Comparison of ENCODE assay signal across 8 mouse cellular contexts in the genomic region with DNA sequence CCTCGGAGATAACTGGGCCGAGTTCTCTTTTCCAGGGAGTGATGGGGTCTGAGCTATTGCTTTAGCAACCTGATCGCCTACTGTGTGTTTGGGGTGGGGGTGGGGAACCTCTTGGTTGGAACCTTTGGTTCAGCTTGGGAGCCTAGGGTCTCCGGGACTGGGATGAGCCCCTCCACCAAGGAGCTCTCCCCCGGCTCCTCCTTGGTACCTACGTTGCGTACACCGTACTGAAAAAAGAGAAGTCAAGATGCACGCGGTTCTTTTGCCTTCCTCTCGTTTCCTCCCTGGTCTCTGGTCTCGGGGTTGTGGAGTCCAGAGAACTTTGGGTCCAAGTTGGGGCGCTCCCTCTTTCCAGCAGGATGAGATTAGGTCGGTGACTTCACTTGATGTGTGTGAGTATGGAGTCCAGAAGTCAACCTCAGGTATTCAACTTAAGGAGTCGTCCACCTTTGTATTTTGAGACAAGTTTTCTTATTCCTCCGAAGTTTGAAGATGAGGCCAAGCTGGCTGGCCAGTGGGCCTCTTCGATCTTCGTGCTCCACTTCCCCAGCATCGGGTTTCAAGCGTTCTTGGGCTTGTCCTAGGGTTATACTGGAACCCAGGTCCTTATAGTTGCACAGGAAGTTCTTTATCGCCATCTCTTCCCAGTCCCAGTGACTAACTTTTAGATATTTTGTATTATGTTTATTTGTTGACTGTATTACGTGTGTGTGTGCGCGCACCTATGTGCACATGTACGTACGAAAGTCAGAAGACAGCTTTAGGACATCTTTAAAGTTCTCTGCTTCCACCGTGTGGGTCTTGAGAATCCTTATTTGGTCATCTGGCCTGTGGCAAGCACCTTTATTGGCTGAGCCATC. TPM values are rescaled to one million over a fixed set of nuclear protein-coding genes. Genes with fewer than 3 reads are reported as not detected.
A peak's percentile ranks its signal among the peaks of the same experiment; 100 is the strongest.
DNase-seq lines count a peak whose midpoint lies in the region; ATAC-seq and TF ChIP-seq lines count a peak whose summit lies in the region.

No protein-coding gene starts in this region.

- H3K9me3 ChIP-seq in hindbrain, embryonic 11.5 days (ENCODE audit: control insufficient read depth, low read length): no peaks in the 10 kb centered on the region
- H3K9me3 ChIP-seq in stomach, postnatal 0 days (ENCODE audit: control insufficient read depth, low read length): no peaks in the 10 kb centered on the region

- no peak for TF ChIP-seq POLR2A in lung, adult 2 months (IDR thresholded peaks at IDR 0.05; ENCODE audit: borderline replicate concordance, extremely low read depth, low read depth, low read length)

- H3K79me2 ChIP-seq in macrophage (ENCODE audit: inconsistent target): peaks cover 26% of the 10 kb centered on the region; the same call in 1 of the 2 replicates

- H3K9ac ChIP-seq in hindbrain, embryonic 11.5 days (ENCODE audit: low read depth, low read length): peak overlapping the region; percentile 90
- H3K9ac ChIP-seq in stomach, postnatal 0 days (ENCODE audit: low read length): peak overlapping the region; percentile 82

- peak overlapping the region; percentile 81; the same call in 1 of the 2 replicates for H3K27ac ChIP-seq in hindbrain, embryonic 11.5 days (ENCODE audit: low read depth, low read length)
- no peak overlapping the region for H3K27ac ChIP-seq in macrophage
- H3K27ac ChIP-seq in stomach, postnatal 0 days (replicated peaks): peak overlapping the region; percentile 67; the same call in 1 of the 2 replicates

- TF ChIP-seq CTCF in lung, adult 2 months (IDR thresholded peaks at IDR 0.05; ENCODE audit: insufficient read depth, low read length): no peak
- TF ChIP-seq CTCF in stomach, postnatal 0 days (IDR thresholded peaks at IDR 0.05; ENCODE audit: low read depth): no peak

- H3K4me1 ChIP-seq in lung, adult 2 months (ENCODE audit: control insufficient read depth, insufficient read depth, low read length): no peaks in the 10 kb centered on the region
- peaks cover 4% of the 10 kb centered on the region; the same call in 1 of the 2 replicates for H3K4me1 ChIP-seq in hindbrain, embryonic 11.5 days (replicated peaks; ENCODE audit: control insufficient read depth, insufficient read depth, low read length)
- peaks cover 4% of the 10 kb centered on the region; the same call in 1 of the 2 replicates for H3K4me1 ChIP-seq in stomach, postnatal 0 days (replicated peaks; ENCODE audit: control insufficient read depth, insufficient read depth)

- peak; percentile 38 for ATAC-seq in hindbrain, embryonic 11.5 days (ENCODE audit: low FRiP score)
- ATAC-seq in stomach, postnatal 0 days (ENCODE audit: low FRiP score, low TSS enrichment): no peak

- peak overlapping the region; percentile 94 for H3K4me3 ChIP-seq in lung, adult 2 months (replicated peaks; ENCODE audit: extremely low read depth, low read depth, low read length)
- peak overlapping the region; percentile 88 for H3K4me3 ChIP-seq in hindbrain, embryonic 11.5 days (ENCODE audit: low read depth, low read length)
- peak overlapping the region; percentile 34 for H3K4me3 ChIP-seq in macrophage (ENCODE audit: inconsistent target)
- peak overlapping the region; percentile 93 for H3K4me3 ChIP-seq in stomach, postnatal 0 days (ENCODE audit: low read depth, low read length)

- no peak for TF ChIP-seq EP300 in stomach, postnatal 0 days (optimal IDR thresholded peaks at IDR 0.05)

- H3K4me2 ChIP-seq in hindbrain, embryonic 11.5 days (replicated peaks; ENCODE audit: low read depth, low read length): peak overlapping the region; percentile 78
- H3K4me2 ChIP-seq in stomach, postnatal 0 days (replicated peaks; ENCODE audit: low read depth): peak overlapping the region; percentile 89

- 30% methylated on average over 27 of the region's 27 CpGs for WGBS in lung, adult 2 months
- WGBS in hindbrain, embryonic 11.5 days: 22% methylated on average over 27 of the region's 27 CpGs
- 31% methylated on average over 27 of the region's 27 CpGs for WGBS in macrophage (ENCODE audit: missing documents)
- 23% methylated on average over 27 of the region's 27 CpGs for WGBS in stomach, postnatal 0 days

- no peaks in the 10 kb centered on the region for H3K36me3 ChIP-seq in hindbrain, embryonic 11.5 days (ENCODE audit: control insufficient read depth, insufficient read depth, low read length)
- no peaks in the 10 kb centered on the region for H3K36me3 ChIP-seq in macrophage (ENCODE audit: inconsistent target)
- H3K36me3 ChIP-seq in stomach, postnatal 0 days (ENCODE audit: control insufficient read depth, insufficient read depth, low read length): no peaks in the 10 kb centered on the region

- DNase-seq in lung, adult 2 months: no peak
- DNase-seq in lung, postnatal 14 days: no peak
- peak; percentile 53 for DNase-seq in embryo, embryonic 10.5 days (ENCODE audit: low spot score)
- no peak for DNase-seq in hindbrain, embryonic 11.5 days (ENCODE audit: low spot score)
- DNase-seq in stomach, postnatal 0 days (ENCODE audit: low spot score): no peak
- no peak for DNase-seq in urinary bladder, postnatal 10 days (ENCODE audit: low spot score)
- DNase-seq in frontal cortex, postnatal 14 days (ENCODE audit: low spot score in 2 of 2): no peak

- H3K27me3 ChIP-seq in hindbrain, embryonic 11.5 days (ENCODE audit: control insufficient read depth, insufficient read depth, low read length): no peaks in the 10 kb centered on the region
- no peaks in the 10 kb centered on the region for H3K27me3 ChIP-seq in stomach, postnatal 0 days (ENCODE audit: control insufficient read depth, insufficient read depth, low read length)

RNA-seq across cellular contexts. Expression of a gene that starts 1.0 kb away (rescaled TPM):
- 5.0 and 8.2 TPM in 2 replicates for polyA plus RNA-seq in lung, adult 2 months (2012; rRNA removed)
- 30.1 and 30.8 TPM in 2 replicates for polyA plus RNA-seq in hindbrain, embryonic 11.5 days (2014; fragmentation: Nextera tagmentation; extraction: Ambion mirVana)
- total RNA-seq in macrophage (2018; cell fraction: chromatin; rRNA removed): 1 to 10 TPM in 13 of 26 experiments, under 1 TPM in 12, not detected in 1; 0.17 to 5.0 (median 1.0) TPM
- total RNA-seq in macrophage (2018; cell fraction: cytosol; rRNA removed): 1 to 10 TPM; 1.5 to 8.9 (median 3.8) TPM
- 1 to 10 TPM; 1.1 to 8.5 (median 2.7) TPM for total RNA-seq in macrophage (2018; cell fraction: nucleus; rRNA removed)
- 3.6 to 7.6 TPM (median 5.6 TPM) in 3 replicates for polyA plus RNA-seq in macrophage (2018)
- polyA plus RNA-seq in stomach, postnatal 0 days (2015; fragmentation: Nextera tagmentation; extraction: Ambion mirVana): 25.3 and 27.9 TPM in 2 replicates

RNA-seq across cellular contexts. Expression of a gene that starts 8.4 kb away (rescaled TPM):
- 11.1 and 13.4 TPM in 2 replicates for polyA plus RNA-seq in lung, adult 2 months (2012; rRNA removed)
- polyA plus RNA-seq in hindbrain, embryonic 11.5 days (2014; fragmentation: Nextera tagmentation; extraction: Ambion mirVana): 10.4 and 12.5 TPM in 2 replicates
- 10 to 100 TPM in 21 of 26 experiments, 1 to 10 TPM in 5; 4.6 to 34.3 (median 17.3) TPM for total RNA-seq in macrophage (2018; cell fraction: chromatin; rRNA removed)
- 10 to 100 TPM in 6 of 26 experiments, 1 to 10 TPM in 20; 5.1 to 12.6 (median 8.3) TPM for total RNA-seq in macrophage (2018; cell fraction: cytosol; rRNA removed)
- 10 to 100 TPM in 10 of 26 experiments, 1 to 10 TPM in 16; 5.9 to 22.3 (median 9.2) TPM for total RNA-seq in macrophage (2018; cell fraction: nucleus; rRNA removed)
- 6.9 to 16.2 TPM (median 11.8 TPM) in 3 replicates for polyA plus RNA-seq in macrophage (2018)
- 3.3 and 4.5 TPM in 2 replicates for polyA plus RNA-seq in stomach, postnatal 0 days (2015; fragmentation: Nextera tagmentation; extraction: Ambion mirVana)

RNA-seq across cellular contexts. Expression of a gene that starts 33.2 kb away (rescaled TPM):
- 53.0 and 58.6 TPM in 2 replicates for polyA plus RNA-seq in lung, adult 2 months (2012; rRNA removed)
- 48.6 and 50.1 TPM in 2 replicates for polyA plus RNA-seq in hindbrain, embryonic 11.5 days (2014; fragmentation: Nextera tagmentation; extraction: Ambion mirVana)
- 10 to 100 TPM in 25 of 26 experiments, 1 to 10 TPM in 1; 9.6 to 72.3 (median 28.4) TPM for total RNA-seq in macrophage (2018; cell fraction: chromatin; rRNA removed)
- 10 to 100 TPM in 25 of 26 experiments, 1 to 10 TPM in 1; 8.9 to 31.4 (median 16.8) TPM for total RNA-seq in macrophage (2018; cell fraction: cytosol; rRNA removed)
- 10 to 100 TPM; 11.1 to 59.6 (median 21.3) TPM for total RNA-seq in macrophage (2018; cell fraction: nucleus; rRNA removed)
- polyA plus RNA-seq in macrophage (2018): 6.2 to 25.3 TPM (median 20.2 TPM) in 3 replicates
- 39.7 and 41.4 TPM in 2 replicates for polyA plus RNA-seq in stomach, postnatal 0 days (2015; fragmentation: Nextera tagmentation; extraction: Ambion mirVana)

RNA-seq across cellular contexts. Expression of a gene that starts 52.4 kb away (rescaled TPM):
- polyA plus RNA-seq in lung, adult 2 months (2012; rRNA removed): 705 and 874 TPM in 2 replicates
- 1,074 and 1,099 TPM in 2 replicates for polyA plus RNA-seq in hindbrain, embryonic 11.5 days (2014; fragmentation: Nextera tagmentation; extraction: Ambion mirVana)
- total RNA-seq in macrophage (2018; cell fraction: chromatin; rRNA removed): 100 to 1,000 TPM in 23 of 26 experiments, 10 to 100 TPM in 3; 63.9 to 507 (median 213) TPM
- total RNA-seq in macrophage (2018; cell fraction: cytosol; rRNA removed): 1,000 to 10,000 TPM in 21 of 26 experiments, 100 to 1,000 TPM in 5; 601 to 2,041 (median 1,305) TPM
- 100 to 1,000 TPM; 220 to 953 (median 671) TPM for total RNA-seq in macrophage (2018; cell fraction: nucleus; rRNA removed)
- 431 to 1,072 TPM (median 940 TPM) in 3 replicates for polyA plus RNA-seq in macrophage (2018)
- 537 and 549 TPM in 2 replicates for polyA plus RNA-seq in stomach, postnatal 0 days (2015; fragmentation: Nextera tagmentation; extraction: Ambion mirVana)

RNA-seq across cellular contexts. Expression of a gene that starts 53.2 kb away (rescaled TPM):
- polyA plus RNA-seq in lung, adult 2 months (2012; rRNA removed): 0.20 and 0.25 TPM in 2 replicates
- polyA plus RNA-seq in hindbrain, embryonic 11.5 days (2014; fragmentation: Nextera tagmentation; extraction: Ambion mirVana): 0.59 TPM in 1 of 2 replicates, not detected in the other
- 1 to 10 TPM in 20 of 26 experiments, under 1 TPM in 5, not detected in 1; 0.41 to 6.7 (median 1.5) TPM for total RNA-seq in macrophage (2018; cell fraction: chromatin; rRNA removed)
- under 1 TPM in 20 of 26 experiments, not detected in 6; 0.05 to 0.63 (median 0.18) TPM for total RNA-seq in macrophage (2018; cell fraction: cytosol; rRNA removed)
- 10 to 100 TPM in 1 of 26 experiments, 1 to 10 TPM in 18, under 1 TPM in 4, not detected in 3; 0.60 to 10.9 (median 2.2) TPM for total RNA-seq in macrophage (2018; cell fraction: nucleus; rRNA removed)
- polyA plus RNA-seq in macrophage (2018): not detected in 3 replicates
- polyA plus RNA-seq in stomach, postnatal 0 days (2015; fragmentation: Nextera tagmentation; extraction: Ambion mirVana): 0.51 and 0.56 TPM in 2 replicates

Comparison
In these comparisons a context has a peak if more than half of its experiments do, and no peak if none do; other contexts are left out.
1. H3K4me3 ChIP-seq: peak in every context shown above with its lines; median percentile 94 in lung, adult 2 months; 93 in stomach, postnatal 0 days; 88 in hindbrain, embryonic 11.5 days; 34 in macrophage.